Mouse (Mus musculus): ENCODE data around the gene Mprip. TPM values are rescaled to one million over a fixed set of nuclear protein-coding genes. Genes with fewer than 3 reads are reported as not detected.
"Not testable (repeated sequence)": the region's sequence is repeated elsewhere in the genome, so short reads cannot be mapped to it uniquely, and the experiment has no call there.

Gene Mprip
- polyA plus RNA-seq (2015; fragmentation: Nextera tagmentation; extraction: Ambion mirVana): 42.7 and 43.8 TPM in 2 replicates

DNA sequence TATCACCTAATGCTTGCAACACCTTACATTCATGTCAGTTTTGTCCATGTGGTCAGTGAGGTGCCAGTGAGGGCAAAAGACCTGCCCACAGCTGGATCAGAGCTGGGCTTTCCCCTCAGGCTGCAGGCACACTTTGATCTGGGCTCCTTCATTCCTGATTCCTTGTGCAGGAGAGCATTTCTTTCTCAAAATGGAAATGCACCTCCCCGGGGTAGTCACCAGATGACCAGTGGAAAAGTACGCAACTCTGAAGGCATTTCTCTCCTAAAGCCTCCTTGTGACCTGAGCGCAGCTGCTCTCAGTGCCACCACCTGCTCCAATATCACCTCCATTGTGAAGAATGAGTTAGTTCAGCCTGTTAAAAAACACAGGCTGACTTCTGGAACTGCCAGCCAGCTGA, at the start of gene Mprip:
Mprip (plus strand) TSS at position 301 of the 400 bp plus-strand sequence.
- Histone ChIP-seq H3K4me1 (ENCODE audit: insufficient read depth, low read length) (peaks cover 35% of the 10 kb centered on the region), H3K4me2 (replicated peaks; ENCODE audit: low read depth, low read length) (peak within 1 kb of the TSS; percentile 66), H3K9me3 (ENCODE audit: low read length) (no peaks in the 10 kb centered on the region), H3K36me3 (ENCODE audit: insufficient read depth, low read length) (no peaks in the 10 kb centered on the region), H3K9ac (replicated peaks; ENCODE audit: low read length) (peak within 1 kb of the TSS; percentile 90), H3K4me3 (ENCODE audit: low read length) (peak within 1 kb of the TSS; percentile 75), H3K27me3 (ENCODE audit: insufficient read depth, low read length) (no peaks in the 10 kb centered on the region), H3K27ac (ENCODE audit: low read length) (peak within 1 kb of the TSS; percentile 67)
- ATAC-seq (ENCODE audit: low FRiP score, low TSS enrichment): no peak
- WGBS: 65% methylated on average over 3 of the region's 3 CpGs

DNA sequence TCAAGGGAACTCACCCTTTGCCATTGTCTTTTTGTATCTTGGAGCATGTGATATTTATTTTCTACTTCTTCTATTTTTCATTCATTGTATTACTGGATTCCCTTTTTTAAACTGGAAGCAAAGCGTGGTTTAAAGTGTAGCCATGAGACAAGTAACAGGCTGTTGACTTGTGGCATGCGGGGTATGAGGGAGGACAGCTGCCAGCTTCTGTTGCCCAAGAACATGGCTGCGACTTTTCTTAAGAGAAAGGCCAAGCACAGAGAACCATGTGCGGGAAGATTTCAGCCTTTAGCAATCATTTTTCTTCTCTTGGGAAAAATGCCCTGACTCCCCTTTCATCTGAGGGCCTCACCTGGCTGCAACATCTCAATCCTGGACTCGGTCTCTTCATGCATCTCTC, 49.5 kb upstream of the Mprip start:
- no peaks in the 10 kb centered on the region for H3K9me3 ChIP-seq (ENCODE audit: low read length)
- no peak overlapping the region for H3K4me3 ChIP-seq (ENCODE audit: low read length)
- H3K36me3 ChIP-seq (ENCODE audit: insufficient read depth, low read length): no peaks in the 10 kb centered on the region
- 78% methylated on average over 5 of the region's 5 CpGs for WGBS
- no peak overlapping the region for H3K9ac ChIP-seq (replicated peaks; ENCODE audit: low read length)
- no peaks in the 10 kb centered on the region for H3K4me1 ChIP-seq (ENCODE audit: insufficient read depth, low read length)
- no peak overlapping the region for H3K4me2 ChIP-seq (replicated peaks; ENCODE audit: low read depth, low read length)
- H3K27ac ChIP-seq (ENCODE audit: low read length): no peak overlapping the region
- no peak for ATAC-seq (ENCODE audit: low FRiP score, low TSS enrichment)
- 0 out of 2 replicates have a peak, but pooled peaks cover 3% of the 10 kb centered on the region for H3K27me3 ChIP-seq (ENCODE audit: insufficient read depth, low read length)

DNA sequence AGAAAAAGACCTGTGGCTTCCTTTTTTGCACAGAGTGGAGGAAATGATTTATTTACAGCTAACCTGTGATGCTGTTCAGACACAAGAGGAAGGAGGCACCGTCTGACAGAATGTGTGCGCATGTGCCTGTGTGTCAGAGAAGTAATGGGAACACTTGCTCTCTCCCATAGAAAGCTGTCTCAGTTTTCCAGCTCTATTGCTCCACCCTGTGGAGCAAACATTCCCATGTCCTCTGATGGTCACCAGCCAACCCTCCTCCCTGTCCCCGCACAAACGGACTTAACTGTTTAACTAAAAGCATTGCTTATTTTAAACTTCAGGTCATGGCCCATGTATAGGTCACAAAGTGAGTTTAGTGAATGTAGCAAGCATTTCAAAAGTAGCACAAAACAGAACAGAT, 47.0 kb upstream of the Mprip start:
- WGBS: 25% methylated on average over 4 of the region's 4 CpGs
- no peak overlapping the region for H3K4me3 ChIP-seq (ENCODE audit: low read length)
- no peak overlapping the region for H3K9ac ChIP-seq (replicated peaks; ENCODE audit: low read length)
- H3K4me1 ChIP-seq (ENCODE audit: insufficient read depth, low read length): no peaks in the 10 kb centered on the region
- H3K27me3 ChIP-seq (ENCODE audit: insufficient read depth, low read length): 0 out of 2 replicates have a peak, but pooled peaks cover 3% of the 10 kb centered on the region
- H3K9me3 ChIP-seq (ENCODE audit: low read length): no peaks in the 10 kb centered on the region
- no peak for ATAC-seq (ENCODE audit: low FRiP score, low TSS enrichment)
- H3K36me3 ChIP-seq (ENCODE audit: insufficient read depth, low read length): no peaks in the 10 kb centered on the region
- no peak overlapping the region for H3K4me2 ChIP-seq (replicated peaks; ENCODE audit: low read depth, low read length)
- H3K27ac ChIP-seq (ENCODE audit: low read length): no peak overlapping the region

DNA sequence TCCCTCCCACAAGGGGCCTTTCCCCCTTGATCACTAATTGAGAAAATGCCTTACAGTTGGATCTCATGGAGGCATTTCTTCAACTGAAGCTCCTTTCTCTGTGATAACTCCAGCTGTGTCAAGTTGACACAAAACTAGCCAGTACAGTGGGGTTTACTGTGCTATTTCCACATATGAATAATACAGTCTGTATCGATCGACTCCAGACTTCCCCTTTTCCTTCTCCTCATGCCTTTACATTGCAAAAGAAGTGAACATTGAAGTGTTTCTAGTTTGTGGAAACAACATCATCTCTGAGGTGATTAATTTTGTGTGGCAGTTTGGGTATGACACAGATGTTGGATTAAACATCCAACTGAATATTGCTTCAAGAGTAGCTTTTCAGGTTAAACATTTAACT, 44.1 kb upstream of the Mprip start:
- 98% methylated on average over 2 of the region's 2 CpGs for WGBS
- not testable (repeated sequence) for H3K4me1 ChIP-seq (ENCODE audit: insufficient read depth, low read length); ATAC-seq (ENCODE audit: low FRiP score, low TSS enrichment); H3K27ac ChIP-seq (ENCODE audit: low read length); H3K4me3 ChIP-seq (ENCODE audit: low read length); H3K9me3 ChIP-seq (ENCODE audit: low read length); H3K27me3 ChIP-seq (ENCODE audit: insufficient read depth, low read length); H3K36me3 ChIP-seq (ENCODE audit: insufficient read depth, low read length); H3K9ac ChIP-seq (replicated peaks; ENCODE audit: low read length); H3K4me2 ChIP-seq (replicated peaks; ENCODE audit: low read depth, low read length)

DNA sequence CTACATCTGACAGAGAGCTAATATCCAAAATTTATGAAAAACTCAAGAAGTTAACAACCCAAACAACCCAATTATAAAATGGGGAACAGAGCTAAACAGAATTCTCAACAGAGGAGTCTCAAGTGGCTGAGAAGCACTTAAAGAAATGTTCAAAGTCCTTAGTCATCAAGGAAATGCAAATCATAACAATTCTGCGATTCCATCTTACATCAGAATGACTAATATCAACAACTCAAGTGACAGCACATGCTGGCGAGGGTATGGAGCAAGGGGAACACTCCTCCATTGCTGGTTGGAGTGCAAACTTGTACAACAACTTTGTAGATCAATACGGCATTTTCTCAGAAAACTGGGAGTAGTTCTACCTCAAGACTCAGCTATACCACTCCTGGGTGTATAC, 38.9 kb upstream of the Mprip start:
- no peak for ATAC-seq (ENCODE audit: low FRiP score, low TSS enrichment)
- 72% methylated on average over 3 of the region's 3 CpGs for WGBS

DNA sequence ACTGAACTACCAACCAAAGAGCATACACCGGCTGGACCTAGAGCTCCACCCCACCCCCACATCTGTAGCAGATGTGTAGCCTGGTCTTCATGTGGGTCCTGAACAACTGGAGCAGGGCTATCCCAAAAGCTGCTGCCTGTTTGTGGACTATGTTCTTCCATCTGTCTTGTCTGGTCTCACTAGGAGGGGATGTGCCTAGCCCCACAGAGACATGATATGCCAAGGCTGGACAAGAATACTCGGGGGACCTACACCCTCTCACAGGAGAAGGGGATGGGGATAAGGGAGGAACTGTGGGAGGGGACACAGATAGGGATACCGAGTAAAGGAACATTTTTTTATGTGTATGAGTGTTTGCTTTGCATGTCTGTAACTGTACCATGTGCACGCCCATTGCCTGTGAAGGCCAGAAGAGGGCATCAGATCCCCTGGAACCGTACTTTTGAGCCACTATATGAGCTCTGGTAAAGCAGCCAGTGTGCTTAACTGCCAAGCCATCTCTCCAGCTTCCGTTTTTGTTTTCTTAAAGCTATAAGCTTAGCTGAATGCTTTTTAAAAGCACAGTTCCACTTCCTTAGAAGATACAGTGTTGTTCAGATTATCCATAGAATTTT, 37.0 kb upstream of the Mprip start:
- ATAC-seq (ENCODE audit: low FRiP score, low TSS enrichment): peak; percentile 76; the same call in 1 of the 2 replicates
- no peak overlapping the region for H3K4me3 ChIP-seq (ENCODE audit: low read length)
- no peaks in the 10 kb centered on the region; the same call in 1 of the 2 replicates for H3K27me3 ChIP-seq (ENCODE audit: insufficient read depth, low read length)
- no peak overlapping the region for H3K9ac ChIP-seq (replicated peaks; ENCODE audit: low read length)
- no peaks in the 10 kb centered on the region for H3K9me3 ChIP-seq (ENCODE audit: low read length)
- no peak overlapping the region for H3K27ac ChIP-seq (ENCODE audit: low read length)
- no peaks in the 10 kb centered on the region for H3K4me1 ChIP-seq (ENCODE audit: insufficient read depth, low read length)
- no peaks in the 10 kb centered on the region for H3K36me3 ChIP-seq (ENCODE audit: insufficient read depth, low read length)
- no peak overlapping the region for H3K4me2 ChIP-seq (replicated peaks; ENCODE audit: low read depth, low read length)
- 30% methylated on average over 6 of the region's 6 CpGs for WGBS

More for the DNA sequence above, 38.9 kb upstream of the Mprip start:
- H3K4me3 ChIP-seq (ENCODE audit: low read length): no peak overlapping the region
- H3K9me3 ChIP-seq (ENCODE audit: low read length): no peaks in the 10 kb centered on the region
- no peak overlapping the region for H3K9ac ChIP-seq (replicated peaks; ENCODE audit: low read length)
- no peaks in the 10 kb centered on the region for H3K4me1 ChIP-seq (ENCODE audit: insufficient read depth, low read length)
- H3K27me3 ChIP-seq (ENCODE audit: insufficient read depth, low read length): no peaks in the 10 kb centered on the region; the same call in 1 of the 2 replicates
- no peak overlapping the region for H3K27ac ChIP-seq (ENCODE audit: low read length)
- no peak overlapping the region for H3K4me2 ChIP-seq (replicated peaks; ENCODE audit: low read depth, low read length)
- no peaks in the 10 kb centered on the region for H3K36me3 ChIP-seq (ENCODE audit: insufficient read depth, low read length)

DNA sequence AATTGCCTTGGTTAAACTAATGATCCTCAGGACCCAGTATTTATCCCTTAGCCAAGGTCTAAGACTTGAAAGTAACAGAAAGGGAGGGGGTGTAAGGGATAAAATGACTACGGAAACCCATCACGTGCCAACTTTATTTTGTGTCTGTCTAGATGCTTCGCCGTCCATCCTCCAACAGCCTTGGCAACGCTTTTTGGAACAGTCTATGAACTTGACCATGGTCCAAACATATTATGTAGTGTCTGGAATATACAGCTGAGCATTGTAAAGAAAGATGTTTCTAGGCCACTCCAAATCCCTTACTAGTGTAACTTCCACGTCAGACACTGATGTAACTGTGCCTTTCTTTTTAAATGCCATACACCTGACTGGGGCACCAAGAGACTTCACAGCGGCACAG, 34.9 kb upstream of the Mprip start:
- Histone ChIP-seq H3K27me3 (ENCODE audit: insufficient read depth, low read length) (no peaks in the 10 kb centered on the region; the same call in 1 of the 2 replicates), H3K4me2 (replicated peaks; ENCODE audit: low read depth, low read length) (no peak overlapping the region), H3K9ac (replicated peaks; ENCODE audit: low read length) (no peak overlapping the region), H3K9me3 (ENCODE audit: low read length) (no peaks in the 10 kb centered on the region), H3K27ac (ENCODE audit: low read length) (no peak overlapping the region), H3K36me3 (ENCODE audit: insufficient read depth, low read length) (no peaks in the 10 kb centered on the region), H3K4me3 (ENCODE audit: low read length) (no peak overlapping the region), H3K4me1 (ENCODE audit: insufficient read depth, low read length) (no peaks in the 10 kb centered on the region)
- no peak for ATAC-seq (ENCODE audit: low FRiP score, low TSS enrichment)
- WGBS: 84% methylated on average over 7 of the region's 7 CpGs

DNA sequence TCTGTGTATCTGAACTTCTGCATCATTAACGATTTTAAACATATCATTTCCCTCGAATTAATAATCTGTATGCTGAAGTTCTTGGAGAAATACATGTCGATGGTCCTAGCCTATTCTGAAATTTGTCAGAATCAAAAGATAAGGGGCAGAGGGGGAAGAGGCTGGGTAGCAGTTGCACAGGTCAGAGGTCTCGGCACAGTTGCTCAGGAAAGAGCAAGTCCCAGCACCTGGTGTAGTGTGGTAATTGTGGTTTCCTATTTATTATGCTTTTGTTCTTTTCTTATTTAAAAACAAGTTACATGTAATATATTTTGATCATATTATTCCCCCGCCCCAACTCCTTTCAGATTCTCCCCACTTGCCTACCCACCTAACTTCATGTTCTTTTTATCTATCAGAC, 32.9 kb upstream of the Mprip start:
- 86% methylated on average over 5 of the region's 5 CpGs for WGBS
- ATAC-seq (ENCODE audit: low FRiP score, low TSS enrichment): no peak

DNA sequence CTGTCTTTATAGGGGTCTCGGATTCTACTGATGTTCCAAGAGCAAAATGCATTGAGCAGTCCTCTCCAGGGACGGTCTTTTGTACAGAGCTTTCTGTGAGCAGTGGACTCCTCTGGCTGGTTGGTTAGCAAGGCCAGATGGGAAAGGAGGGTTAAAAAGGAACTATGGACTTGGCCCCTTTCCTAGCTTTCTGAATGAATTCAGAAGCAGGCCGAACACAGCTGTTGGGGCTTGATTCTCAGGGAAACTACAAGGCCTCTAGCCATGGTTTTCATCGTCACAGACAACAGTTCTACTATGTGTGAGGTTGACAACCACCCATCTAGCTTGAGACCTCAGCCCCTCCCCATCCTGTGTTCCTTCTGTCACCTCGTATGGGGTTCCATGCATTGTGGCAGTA, 31.2 kb upstream of the Mprip start:
- 71% methylated on average over 5 of the region's 5 CpGs for WGBS
- no peak overlapping the region for H3K4me2 ChIP-seq (replicated peaks; ENCODE audit: low read depth, low read length)
- no peak overlapping the region for H3K9ac ChIP-seq (replicated peaks; ENCODE audit: low read length)
- H3K27ac ChIP-seq (ENCODE audit: low read length): no peak overlapping the region
- no peak for ATAC-seq (ENCODE audit: low FRiP score, low TSS enrichment)
- no peaks in the 10 kb centered on the region for H3K4me1 ChIP-seq (ENCODE audit: insufficient read depth, low read length)
- no peaks in the 10 kb centered on the region for H3K27me3 ChIP-seq (ENCODE audit: insufficient read depth, low read length)
- H3K36me3 ChIP-seq (ENCODE audit: insufficient read depth, low read length): no peaks in the 10 kb centered on the region
- no peaks in the 10 kb centered on the region for H3K9me3 ChIP-seq (ENCODE audit: low read length)
- no peak overlapping the region for H3K4me3 ChIP-seq (ENCODE audit: low read length)

More for the DNA sequence above, 32.9 kb upstream of the Mprip start:
- no peak overlapping the region for H3K4me3 ChIP-seq (ENCODE audit: low read length)
- no peak overlapping the region for H3K27ac ChIP-seq (ENCODE audit: low read length)
- no peak overlapping the region for H3K4me2 ChIP-seq (replicated peaks; ENCODE audit: low read depth, low read length)
- H3K9ac ChIP-seq (replicated peaks; ENCODE audit: low read length): no peak overlapping the region
- no peaks in the 10 kb centered on the region for H3K9me3 ChIP-seq (ENCODE audit: low read length)
- H3K36me3 ChIP-seq (ENCODE audit: insufficient read depth, low read length): no peaks in the 10 kb centered on the region
- H3K27me3 ChIP-seq (ENCODE audit: insufficient read depth, low read length): no peaks in the 10 kb centered on the region; the same call in 1 of the 2 replicates
- no peaks in the 10 kb centered on the region for H3K4me1 ChIP-seq (ENCODE audit: insufficient read depth, low read length)

DNA sequence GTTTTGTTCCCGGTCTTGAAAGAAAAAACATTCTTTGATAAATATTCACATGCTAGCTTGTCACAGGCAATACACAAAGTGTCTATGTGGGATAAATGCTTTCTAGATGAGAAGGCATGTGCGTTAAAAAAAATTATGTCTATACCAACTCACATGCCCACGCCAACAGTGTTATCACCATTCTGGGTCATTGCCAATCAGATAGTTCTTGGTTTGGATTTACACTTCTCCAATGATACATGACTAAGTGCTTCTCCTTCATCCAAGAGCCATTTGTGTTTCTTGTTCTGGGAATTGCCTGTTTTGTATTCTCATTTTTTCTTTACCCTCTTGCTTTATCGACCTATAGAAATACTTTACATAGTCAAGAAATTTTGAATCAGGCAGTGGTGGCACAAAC, 29.1 kb upstream of the Mprip start:
- Histone ChIP-seq H3K27ac (ENCODE audit: low read length) (no peak overlapping the region), H3K27me3 (ENCODE audit: insufficient read depth, low read length) (no peaks in the 10 kb centered on the region), H3K4me2 (replicated peaks; ENCODE audit: low read depth, low read length) (no peak overlapping the region), H3K4me1 (ENCODE audit: insufficient read depth, low read length) (no peaks in the 10 kb centered on the region), H3K9ac (replicated peaks; ENCODE audit: low read length) (no peak overlapping the region), H3K36me3 (ENCODE audit: insufficient read depth, low read length) (no peaks in the 10 kb centered on the region), H3K4me3 (ENCODE audit: low read length) (no peak overlapping the region), H3K9me3 (ENCODE audit: low read length) (no peaks in the 10 kb centered on the region)
- no peak for ATAC-seq (ENCODE audit: low FRiP score, low TSS enrichment)
- 77% methylated on average over 4 of the region's 4 CpGs for WGBS

Data from kidney, embryonic 16.5 days (tissue).